Mouse (Mus musculus): ENCODE results near the gene Gin1. TPM values are rescaled to one million over a fixed set of nuclear protein-coding genes. Genes with fewer than 3 reads are reported as not detected.

The Gin1 gene
- total RNA-seq, 2 experiments from 2014 or later = 7.1 to 11.2 TPM

DNA sequence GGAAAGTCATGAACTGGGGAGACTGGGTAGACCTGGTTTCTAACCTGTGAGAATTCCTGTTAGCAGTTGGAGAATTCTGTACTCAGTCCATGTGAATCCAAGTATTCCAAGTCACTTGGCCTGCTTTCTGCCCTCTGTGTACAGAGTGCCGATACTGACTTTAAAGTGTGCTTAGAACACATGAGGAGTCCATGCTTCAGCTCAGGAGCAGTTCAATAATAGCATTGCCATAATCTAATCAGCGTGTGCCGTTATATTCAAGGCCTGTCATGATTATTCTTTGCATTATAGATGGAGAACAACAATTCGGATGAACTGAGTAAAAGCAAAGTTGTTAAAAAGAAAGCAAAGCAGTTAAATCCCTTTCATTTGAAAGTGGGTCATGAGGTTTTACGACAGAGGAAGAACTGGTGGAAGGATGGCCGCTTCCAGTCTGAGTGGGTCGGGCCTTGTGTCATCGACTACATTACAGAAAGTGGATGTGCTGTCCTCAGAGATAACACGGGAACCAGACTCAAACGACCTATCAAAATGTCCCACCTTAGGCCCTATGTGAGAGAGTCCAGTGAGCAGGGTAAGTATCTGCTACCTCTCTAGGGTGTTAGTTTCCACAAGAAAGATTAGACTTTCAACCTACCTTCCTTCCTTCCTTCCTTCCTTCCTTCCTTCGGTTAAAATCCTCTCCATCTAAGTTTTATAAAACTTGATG is 15.9 kb downstream of the Gin1 start:
- no peak for DNase-seq (ENCODE audit: low spot score in 2 of 2)

GRCm38 (mm10) chr1:97787674-97788073 is 17.7 kb downstream of the Gin1 start:
- DNase-seq (ENCODE audit: low spot score in 2 of 2) = no peak

- no peak for DNase-seq (ENCODE audit: low spot score in 2 of 2)
These were observed 18.5 kb downstream of the Gin1 start for GRCm38 (mm10) chr1:97788490-97788889.

- no peak for DNase-seq (ENCODE audit: low spot score in 2 of 2)
These were observed 24.1 kb downstream of the Gin1 start for GRCm38 (mm10) chr1:97794110-97794509.

GRCm38 (mm10) chr1:97795936-97796335 is 26.0 kb downstream of the Gin1 start:
- DNase-seq (ENCODE audit: low spot score in 2 of 2) = no peak

DNA sequence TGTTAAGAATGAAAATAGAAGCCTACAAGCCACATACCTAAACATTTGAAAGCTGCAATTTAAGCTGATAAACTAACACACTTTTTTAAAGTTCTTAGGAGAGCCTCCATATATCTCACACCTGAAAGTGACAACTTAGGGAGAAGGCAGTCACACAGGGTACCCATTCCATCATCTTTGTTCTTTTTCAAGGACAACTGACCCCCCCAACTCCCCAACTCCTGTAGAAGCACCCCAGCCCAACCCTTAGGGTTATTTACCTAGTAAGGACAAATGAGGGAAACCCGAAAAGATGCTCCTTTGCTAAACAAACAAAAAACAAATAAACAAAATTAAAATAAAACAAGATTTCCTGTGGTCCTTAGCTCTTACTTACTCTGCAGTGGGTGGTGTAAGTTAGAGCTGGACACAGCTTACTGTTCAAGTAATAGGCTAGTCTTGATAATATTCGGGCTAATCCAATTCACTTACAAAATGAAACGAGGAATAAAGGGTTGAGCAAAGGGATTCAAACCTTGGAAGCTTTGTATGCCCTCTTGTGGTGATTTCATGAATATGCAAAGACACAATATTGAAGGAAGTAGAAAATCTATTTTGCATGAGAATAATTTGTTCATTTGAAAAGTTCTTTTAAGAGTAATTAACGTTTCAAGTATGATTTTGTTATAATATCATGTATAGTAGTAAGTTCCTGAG is 32.4 kb downstream of the Gin1 start:
- DNase-seq (ENCODE audit: low spot score in 2 of 2) = no peak

GRCm38 (mm10) chr1:97804520-97804919 is 34.5 kb downstream of the Gin1 start:
- DNase-seq (ENCODE audit: low spot score in 2 of 2) = no peak

DNA sequence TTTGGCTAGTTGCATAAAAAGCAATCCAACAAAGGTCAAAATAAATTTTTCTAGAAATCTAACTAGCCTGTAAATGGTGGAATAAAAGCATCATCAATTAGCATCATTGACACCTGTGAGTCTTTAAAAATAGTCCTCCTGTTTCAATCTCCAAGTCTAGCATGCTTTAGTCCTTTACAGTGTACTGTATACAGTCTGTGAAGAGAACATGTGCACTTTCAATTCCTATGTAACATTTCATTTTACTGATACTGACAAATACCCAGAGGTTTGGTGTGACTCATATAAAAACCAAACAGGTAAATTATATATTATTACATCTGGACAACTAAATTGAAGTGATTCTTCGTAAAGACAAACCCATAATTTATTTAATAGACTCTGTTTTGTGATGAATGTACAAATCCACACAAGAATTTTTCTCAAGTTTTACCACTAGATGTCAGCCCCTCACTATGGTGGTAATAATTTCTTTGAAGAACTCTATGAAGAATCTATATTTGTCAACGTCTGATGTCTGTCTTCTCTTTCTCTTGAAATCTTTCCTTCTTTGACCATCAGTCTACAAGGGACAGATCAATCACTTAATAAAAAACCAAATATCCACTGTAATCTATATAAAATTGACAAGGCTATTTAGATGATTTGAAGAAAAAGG is 39.4 kb downstream of the Gin1 start:
- DNase-seq (ENCODE audit: low spot score in 2 of 2) = no peak

DNA sequence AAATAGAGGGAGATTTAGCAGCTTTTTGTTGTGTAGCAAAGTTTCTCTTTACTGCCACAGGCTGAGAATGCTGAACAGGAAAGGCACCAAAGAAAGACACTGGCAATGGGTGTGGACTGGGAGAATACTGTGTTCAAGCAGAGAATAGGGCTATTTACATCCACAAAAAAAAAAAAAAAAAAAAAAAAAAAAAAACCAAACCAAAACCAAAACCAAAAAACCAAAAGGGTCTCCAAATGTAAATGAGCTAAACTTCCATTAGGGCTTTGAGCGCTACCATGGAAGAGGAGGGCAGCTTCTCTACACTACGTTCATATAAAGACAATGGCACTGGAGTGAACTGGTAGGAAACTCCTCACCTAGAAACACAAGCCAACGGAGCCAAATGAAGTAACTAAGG is 51.3 kb downstream of the Gin1 start:
- no peak for DNase-seq (ENCODE audit: low spot score in 2 of 2)

DNA sequence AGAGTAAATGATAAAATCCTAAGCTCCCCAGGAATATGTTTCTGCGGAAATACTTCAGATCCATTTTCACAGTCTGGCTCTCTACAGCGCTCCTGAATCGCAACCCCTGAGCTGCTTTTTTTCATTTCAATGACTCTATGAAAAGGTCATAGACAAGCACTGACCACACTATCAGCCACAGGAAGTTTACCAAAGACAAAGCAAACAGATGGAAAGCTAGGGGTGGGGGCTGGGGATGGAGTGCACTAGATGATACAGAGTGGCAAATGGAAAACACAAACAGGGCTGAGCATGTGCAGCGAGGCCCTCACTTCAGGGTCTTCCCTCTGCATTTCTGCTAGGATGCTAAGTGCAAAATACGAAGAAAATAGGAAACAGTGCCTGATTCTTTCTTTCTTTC is 52.2 kb downstream of the Gin1 start:
- no peak for DNase-seq (ENCODE audit: low spot score in 2 of 2)

- no peak for DNase-seq (ENCODE audit: low spot score in 2 of 2)
These were observed 52.9 kb downstream of the Gin1 start for GRCm38 (mm10) chr1:97822904-97823303.

GRCm38 (mm10) chr1:97827566-97827965 is 57.6 kb downstream of the Gin1 start:
- no peak for DNase-seq (ENCODE audit: low spot score in 2 of 2)

DNA sequence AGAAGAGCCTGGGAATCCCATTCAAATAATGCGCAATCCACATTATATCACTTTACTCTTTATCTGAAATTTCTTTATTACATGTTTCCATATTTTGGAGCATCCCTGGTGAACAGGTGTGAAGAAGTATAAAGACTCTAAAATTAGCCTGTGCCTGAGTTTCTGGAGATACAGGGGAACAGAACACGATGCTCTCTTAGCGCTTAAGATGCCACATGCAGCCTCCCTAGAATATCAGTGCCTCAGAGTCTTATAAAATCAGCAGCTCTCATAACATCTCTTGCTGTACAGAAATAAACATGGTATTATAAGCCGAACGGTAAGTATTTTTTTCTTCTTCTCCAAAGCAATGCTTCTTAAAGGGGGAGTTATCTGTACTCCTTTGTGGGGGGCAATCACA is 58.1 kb downstream of the Gin1 start:
- no peak for DNase-seq (ENCODE audit: low spot score in 2 of 2)

DNA sequence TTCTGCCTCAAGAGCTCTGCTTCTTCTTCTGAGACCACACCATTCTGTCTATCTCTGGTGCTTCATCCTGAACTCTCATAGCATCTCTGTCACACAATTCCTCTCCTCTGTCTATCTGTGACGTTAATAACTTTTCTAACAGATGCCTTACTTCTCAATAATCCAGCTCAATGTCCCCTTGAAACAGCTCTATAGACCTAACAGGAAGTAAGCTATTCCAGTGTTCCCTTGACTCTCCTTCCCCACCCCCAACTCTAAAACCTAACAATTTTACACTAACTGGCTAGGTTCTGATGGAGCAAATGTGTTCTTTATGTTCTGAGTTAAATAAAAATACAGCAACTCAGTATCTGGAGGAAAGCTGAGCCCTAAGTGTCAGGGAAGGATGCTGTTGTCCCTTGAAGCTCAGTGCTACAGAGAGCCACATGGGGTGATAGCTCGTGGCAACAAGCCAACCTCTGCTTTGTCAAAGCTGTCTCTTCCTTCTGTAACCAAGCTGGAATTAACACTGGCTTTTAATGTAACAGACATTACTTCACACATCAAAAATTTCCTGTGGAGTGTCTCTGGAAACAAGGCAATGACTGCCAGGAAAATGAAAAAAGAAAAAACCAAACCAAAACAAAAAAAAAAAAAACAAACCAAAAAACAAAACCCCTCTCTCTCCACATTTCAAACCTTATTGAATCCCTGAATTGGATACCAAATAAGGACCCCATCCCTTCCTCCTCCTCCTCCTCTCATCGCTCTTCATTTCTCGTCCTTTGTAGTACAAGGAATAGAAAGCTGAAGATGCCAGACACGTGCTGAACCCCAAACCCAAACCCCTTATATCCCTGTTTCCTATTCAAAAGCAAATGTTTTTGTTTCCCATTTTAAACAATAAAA is 63.7 kb downstream of the Gin1 start:
- no peak for DNase-seq (ENCODE audit: low spot score in 2 of 2)

DNA sequence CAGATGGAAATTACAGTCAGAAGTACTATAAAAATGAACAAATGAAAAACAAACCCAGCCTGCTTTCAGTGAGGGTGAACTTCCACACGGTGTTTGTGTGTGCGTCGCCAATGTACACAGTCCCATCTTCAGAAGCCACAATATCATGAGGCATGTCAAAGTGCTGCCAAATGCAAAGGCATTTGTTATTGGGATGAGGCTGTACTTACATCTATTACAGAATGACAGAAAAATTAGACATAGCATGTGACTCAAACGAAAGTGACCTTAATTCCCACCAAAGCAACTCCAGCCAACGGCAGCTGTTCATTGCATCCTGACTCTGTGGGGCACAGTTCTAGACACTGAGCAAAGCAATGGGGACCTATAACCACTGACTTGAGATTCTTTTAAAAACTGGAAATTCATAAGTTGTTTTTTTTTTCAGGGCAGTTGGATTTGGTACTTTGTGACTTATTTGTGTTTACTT is 64.4 kb downstream of the Gin1 start:
- DNase-seq (ENCODE audit: low spot score in 2 of 2) = no peak

Other genes with a start within 250 kb of the Gin1 start
- gene D1Ertd622e, start 108.1 kb upstream of the Gin1 start, total RNA-seq (2021) = 10 to 100 TPM; 13.0 to 20.8 TPM
- 1 to 10 TPM; 7.9 to 10.0 TPM for gene Ppip5k2, start 239 bp downstream of the Gin1 start, total RNA-seq (2021)

Data from adrenal gland, adult 18-20 months (tissue).